Mouse (Mus musculus) gastrocnemius, adult 18-20 months (tissue): ENCODE measurements around the gene Gm10382. TPM values are rescaled to one million over a fixed set of nuclear protein-coding genes. Genes with fewer than 3 reads are reported as not detected.
A peak's percentile ranks its signal among the peaks of the same experiment; 100 is the strongest.
"Not testable (repeated sequence)": the region's sequence is repeated elsewhere in the genome, so short reads cannot be mapped to it uniquely, and the experiment has no call there.

Experiments
- DNase-seq: peaks from one replicate; pipeline ENCODE4 v3.0.0; 2021; ENCODE audit warnings: low spot score
- total RNA-seq, 2 experiments: library from RNA; stranded (reverse); gene quantifications; 2 replicates each; pipeline ENCODE4 v1.2.3; 2021

The Gm10382 gene
- total RNA-seq, 2 experiments from 2014 or later: 0.24 TPM; not detected in 1

- DNase-seq: peak; percentile 99
Observed at GRCm38 (mm10) chr5:125392977-125393621, 4.0 kb downstream of the Gm10382 start.

GRCm38 (mm10) chr5:125393622-125394603, 4.8 kb downstream of the Gm10382 start:
- peak; percentile 80 for DNase-seq

GRCm38 (mm10) chr5:125395008-125395407, 5.9 kb downstream of the Gm10382 start:
- no peak for DNase-seq

- DNase-seq: no peak
Observed at GRCm38 (mm10) chr5:125400903-125401302, 11.8 kb downstream of the Gm10382 start.

- DNase-seq: no peak
Observed at GRCm38 (mm10) chr5:125402476-125402875, 13.4 kb downstream of the Gm10382 start.

GRCm38 (mm10) chr5:125402991-125403390, 13.9 kb downstream of the Gm10382 start:
- DNase-seq: no peak

GRCm38 (mm10) chr5:125403481-125404465, 14.7 kb downstream of the Gm10382 start:
- peak; percentile 63 for DNase-seq

- DNase-seq: no peak
Observed at GRCm38 (mm10) chr5:125404536-125404902, 15.4 kb downstream of the Gm10382 start.

GRCm38 (mm10) chr5:125404903-125405545, 15.9 kb downstream of the Gm10382 start:
- peak; percentile 59 for DNase-seq

- DNase-seq: peak; percentile 87
Observed at GRCm38 (mm10) chr5:125405546-125406248, 16.6 kb downstream of the Gm10382 start.

GRCm38 (mm10) chr5:125406322-125407016, 17.3 kb downstream of the Gm10382 start:
- peak; percentile 61 for DNase-seq

- DNase-seq: no peak
Observed at GRCm38 (mm10) chr5:125407020-125407830, 18.1 kb downstream of the Gm10382 start.

- no peak for DNase-seq
Observed at GRCm38 (mm10) chr5:125407910-125408575, 18.9 kb downstream of the Gm10382 start.

GRCm38 (mm10) chr5:125408842-125409241, 19.7 kb downstream of the Gm10382 start:
- DNase-seq: peak; percentile 81

GRCm38 (mm10) chr5:125409348-125410090, 20.4 kb downstream of the Gm10382 start:
- DNase-seq: peak; percentile 34

- peak; percentile 58 for DNase-seq
Observed at GRCm38 (mm10) chr5:125411972-125412530, 22.9 kb downstream of the Gm10382 start.

GRCm38 (mm10) chr5:125412536-125412935, 23.4 kb downstream of the Gm10382 start:
- not testable (repeated sequence) for DNase-seq
